Mouse (Mus musculus): ENCODE data around the gene Rpl22. TPM values are rescaled to one million over a fixed set of nuclear protein-coding genes. Genes with fewer than 3 reads are reported as not detected.

The Rpl22 gene
- 164 and 185 TPM in 2 replicates for total RNA-seq (2014; rRNA removed)
- 156 and 176 TPM in 2 replicates for polyA plus RNA-seq (2015; fragmentation: Nextera tagmentation; extraction: Ambion mirVana)

DNA sequence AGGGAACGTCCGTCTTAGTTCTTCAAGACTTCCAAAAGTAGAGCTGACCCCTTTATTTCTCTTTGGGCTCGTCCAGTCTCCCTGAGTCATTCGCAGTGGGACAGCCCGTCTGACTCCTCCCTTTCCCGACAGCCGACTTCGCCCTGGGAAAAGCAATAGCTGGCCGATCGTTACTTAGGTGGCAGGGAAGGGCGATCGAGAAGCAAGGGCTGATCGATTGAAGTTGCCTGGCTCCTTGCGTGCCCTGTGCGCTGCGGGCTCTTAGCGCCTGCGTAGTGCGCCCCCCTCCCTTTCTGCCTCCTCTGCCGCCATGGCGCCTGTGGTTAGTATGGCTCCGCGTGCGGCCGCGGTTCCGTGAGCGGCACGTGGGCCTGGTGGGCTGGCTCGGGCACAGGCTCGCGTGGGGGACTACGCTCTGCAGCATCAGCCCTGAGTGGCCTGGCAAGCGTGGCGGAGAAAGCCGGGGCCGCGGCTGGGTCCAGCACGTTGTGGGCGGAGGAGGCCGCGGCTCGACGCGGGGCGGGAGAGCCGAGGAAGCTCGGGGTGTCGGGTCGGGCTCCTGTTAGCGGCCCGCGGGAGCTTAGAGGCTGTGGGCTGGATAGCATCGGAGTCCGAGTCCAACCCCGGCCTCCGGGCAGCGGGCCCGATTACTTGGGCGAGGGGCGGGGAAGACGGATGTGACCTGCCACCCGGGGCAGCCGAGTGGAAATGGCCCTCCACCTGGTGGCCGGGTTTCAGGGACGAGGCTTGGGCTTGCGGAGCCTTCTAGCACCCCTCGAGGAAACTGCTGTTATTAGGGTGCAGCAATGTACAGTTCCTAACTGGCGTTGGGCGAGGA lies at the start of gene Rpl22:
Gene Rpl22 (plus strand): TSS at position 169 of the 838 bp plus-strand sequence.
- H3K27me3 ChIP-seq (ENCODE audit: insufficient read depth, low read length) = no peaks in the 10 kb centered on the region
- no peaks in the 10 kb centered on the region for H3K9me3 ChIP-seq (ENCODE audit: low read length)
- H3K27ac ChIP-seq = peak within 1 kb of the TSS; percentile 79
- WGBS = under 1% methylated on average over 70 of the region's 70 CpGs
- DNase-seq (ENCODE audit: low spot score) (peak; percentile 97), ATAC-seq (peak; percentile 98)
- H3K4me3 ChIP-seq (ENCODE audit: low read length) = peak within 1 kb of the TSS; percentile 95
- H3K9ac ChIP-seq (replicated peaks; ENCODE audit: low read length) = peak within 1 kb of the TSS; percentile 90
- H3K4me2 ChIP-seq (ENCODE audit: low read depth, low read length) = peak within 1 kb of the TSS; percentile 81
- peaks cover 18% of the 10 kb centered on the region for H3K36me3 ChIP-seq (ENCODE audit: insufficient read depth, low read length)
- peak; percentile 59 for TF ChIP-seq CTCF (IDR thresholded peaks at IDR 0.05; ENCODE audit: low read depth)
- peaks cover 10% of the 10 kb centered on the region for H3K4me1 ChIP-seq (ENCODE audit: insufficient read depth, low read length)

DNA sequence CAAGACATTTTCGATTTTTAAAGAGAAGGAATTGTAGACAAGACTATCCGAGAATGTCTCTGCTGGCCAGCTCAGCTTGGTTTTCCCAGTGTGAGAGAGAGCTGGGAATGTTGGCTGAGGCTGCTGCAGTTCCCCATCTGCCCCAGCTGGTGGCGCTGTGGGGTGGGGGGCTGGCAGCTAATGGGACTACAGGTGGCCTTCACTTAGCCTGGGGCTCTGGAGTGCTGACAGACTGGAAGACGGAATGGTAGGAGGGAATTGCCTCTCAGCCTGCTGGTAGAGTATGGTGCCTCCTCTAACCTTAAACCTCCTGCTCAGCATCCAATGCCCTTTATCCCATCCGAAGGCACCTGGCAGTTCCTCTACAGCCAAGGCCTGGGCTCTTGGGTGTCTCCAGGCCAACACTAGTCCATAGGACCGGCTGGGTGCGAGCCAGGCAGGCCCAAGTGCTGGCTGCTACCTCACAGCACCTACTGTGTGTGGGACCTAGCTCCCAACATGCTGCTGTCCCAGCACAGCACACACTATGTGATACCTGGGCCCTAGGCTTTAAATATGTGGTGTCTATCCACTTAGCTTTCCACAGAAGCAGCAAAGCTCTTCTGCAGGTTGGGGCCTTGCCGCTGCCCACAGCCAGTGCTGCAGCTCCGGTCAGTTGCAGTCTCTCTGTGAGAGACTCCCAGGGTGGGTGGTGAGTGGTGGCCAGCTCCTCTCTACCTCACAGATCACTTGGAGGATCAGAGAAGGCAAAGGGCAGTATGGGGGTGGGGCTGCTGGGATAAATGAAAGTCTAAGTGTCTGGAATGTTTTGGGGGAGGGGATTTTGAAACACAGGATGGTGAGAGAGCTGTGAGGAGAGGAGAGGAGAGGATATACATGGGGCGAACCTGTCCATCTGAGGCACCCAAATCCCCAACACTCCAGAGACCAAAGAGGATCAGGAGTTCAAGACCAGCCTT lies 48.9 kb upstream of the Rpl22 start:
- TF ChIP-seq CTCF (IDR thresholded peaks at IDR 0.05; ENCODE audit: low read depth) = peak; percentile 88
- H3K27ac ChIP-seq = no peak overlapping the region
- no peak overlapping the region for H3K9ac ChIP-seq (replicated peaks; ENCODE audit: low read length)
- no peak for ATAC-seq
- no peak overlapping the region for H3K4me3 ChIP-seq (ENCODE audit: low read length)
- H3K4me2 ChIP-seq (ENCODE audit: low read depth, low read length) = no peak overlapping the region
- H3K36me3 ChIP-seq (ENCODE audit: insufficient read depth, low read length) = 0 out of 2 replicates have a peak, but pooled peaks cover 10% of the 10 kb centered on the region
- no peaks in the 10 kb centered on the region for H3K9me3 ChIP-seq (ENCODE audit: low read length)
- DNase-seq (ENCODE audit: low spot score) = peak; percentile 51
- 52% methylated on average over 10 of the region's 10 CpGs for WGBS
- H3K27me3 ChIP-seq (ENCODE audit: insufficient read depth, low read length) = peaks cover 12% of the 10 kb centered on the region
- H3K4me1 ChIP-seq (ENCODE audit: insufficient read depth, low read length) = peaks cover 10% of the 10 kb centered on the region

DNA sequence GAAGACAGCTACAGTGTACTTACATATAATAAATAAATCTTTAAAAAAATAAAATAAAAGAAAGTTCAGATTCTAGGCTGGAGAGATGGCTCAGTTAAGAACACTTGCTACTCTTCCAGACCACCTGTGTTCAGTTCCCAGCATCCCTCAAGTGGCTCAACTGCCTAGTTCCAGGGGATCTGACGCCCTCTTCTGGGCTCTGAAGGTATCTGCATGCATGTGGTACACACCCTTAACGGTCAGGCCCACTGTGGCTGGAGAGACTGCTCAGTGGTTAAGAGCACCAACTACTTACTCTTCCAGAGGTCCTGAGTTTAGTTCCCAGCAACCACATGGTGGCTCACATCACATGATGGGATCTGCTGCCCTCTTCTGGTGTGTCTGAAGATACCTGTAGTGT lies 47.6 kb upstream of the Rpl22 start:
- Histone ChIP-seq H3K4me3 (ENCODE audit: low read length) (no peak overlapping the region), H3K4me1 (ENCODE audit: insufficient read depth, low read length) (peaks cover 10% of the 10 kb centered on the region), H3K27me3 (ENCODE audit: insufficient read depth, low read length) (peaks cover 22% of the 10 kb centered on the region), H3K27ac (no peak overlapping the region), H3K9ac (replicated peaks; ENCODE audit: low read length) (no peak overlapping the region), H3K9me3 (ENCODE audit: low read length) (no peaks in the 10 kb centered on the region), H3K36me3 (ENCODE audit: insufficient read depth, low read length) (0 out of 2 replicates have a peak, but pooled peaks cover 10% of the 10 kb centered on the region), H3K4me2 (ENCODE audit: low read depth, low read length) (no peak overlapping the region)
- 71% methylated on average over 2 of the region's 2 CpGs for WGBS
- TF ChIP-seq CTCF (IDR thresholded peaks at IDR 0.05; ENCODE audit: low read depth) = peak; percentile 34; the same call in 1 of the 2 replicates
- no peak for ATAC-seq
- no peak for DNase-seq (ENCODE audit: low spot score)

DNA sequence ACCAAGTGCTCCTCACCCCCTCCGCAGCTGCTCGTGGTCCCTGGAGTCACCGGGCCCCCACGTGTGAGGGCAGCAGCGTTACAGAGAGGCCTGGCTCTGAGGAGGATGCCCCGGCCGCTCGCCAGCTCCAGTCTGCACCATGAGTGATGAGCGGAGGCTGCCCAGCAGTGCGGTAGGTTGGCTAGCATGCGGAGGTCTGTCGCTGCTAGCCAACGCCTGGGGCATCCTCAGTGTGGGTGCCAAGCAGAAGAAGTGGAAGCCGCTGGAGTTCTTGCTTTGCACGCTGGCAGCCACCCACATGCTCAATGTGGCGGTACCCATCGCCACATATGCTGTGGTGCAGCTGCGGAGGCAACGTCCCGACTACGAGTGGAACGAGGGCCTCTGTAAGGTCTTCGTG lies 46.6 kb upstream of the Rpl22 start:
- Histone ChIP-seq H3K4me2 (ENCODE audit: low read depth, low read length) (no peak overlapping the region), H3K27me3 (ENCODE audit: insufficient read depth, low read length) (peaks cover 22% of the 10 kb centered on the region), H3K9ac (replicated peaks; ENCODE audit: low read length) (no peak overlapping the region), H3K9me3 (ENCODE audit: low read length) (no peaks in the 10 kb centered on the region), H3K27ac (no peak overlapping the region), H3K4me3 (ENCODE audit: low read length) (no peak overlapping the region), H3K4me1 (ENCODE audit: insufficient read depth, low read length) (peaks cover 3% of the 10 kb centered on the region), H3K36me3 (ENCODE audit: insufficient read depth, low read length) (0 out of 2 replicates have a peak, but pooled peaks cover 10% of the 10 kb centered on the region)
- TF ChIP-seq CTCF (IDR thresholded peaks at IDR 0.05; ENCODE audit: low read depth) = no peak
- peak; percentile 71 for DNase-seq (ENCODE audit: low spot score)
- ATAC-seq = peak; percentile 44
- WGBS = 55% methylated on average over 23 of the region's 23 CpGs

DNA sequence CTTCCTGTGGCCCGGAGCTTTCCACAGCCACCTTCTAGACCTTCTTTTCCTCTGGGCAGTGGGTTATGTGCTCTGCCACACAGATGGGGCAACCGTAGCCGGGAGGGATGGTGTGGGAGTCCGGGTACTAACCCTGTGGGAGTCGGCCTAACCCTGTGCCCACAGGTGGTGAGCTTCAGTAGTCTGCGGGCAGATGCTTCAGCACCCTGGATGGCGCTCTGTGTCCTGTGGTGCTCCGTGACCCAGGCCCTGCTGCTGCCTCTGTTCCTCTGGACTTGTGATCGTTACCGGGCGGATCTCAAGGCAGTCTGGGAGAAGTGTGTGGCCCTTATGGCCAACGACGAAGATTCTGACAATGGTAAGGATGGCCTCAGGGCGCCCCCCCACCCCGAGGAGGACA lies 43.9 kb upstream of the Rpl22 start:
- TF ChIP-seq CTCF (IDR thresholded peaks at IDR 0.05; ENCODE audit: low read depth) = no peak
- Histone ChIP-seq H3K4me3 (ENCODE audit: low read length) (no peak overlapping the region), H3K9me3 (ENCODE audit: low read length) (no peaks in the 10 kb centered on the region), H3K27ac (no peak overlapping the region), H3K36me3 (ENCODE audit: insufficient read depth, low read length) (0 out of 2 replicates have a peak, but pooled peaks cover 10% of the 10 kb centered on the region), H3K27me3 (ENCODE audit: insufficient read depth, low read length) (peaks cover 33% of the 10 kb centered on the region), H3K9ac (replicated peaks; ENCODE audit: low read length) (no peak overlapping the region), H3K4me2 (ENCODE audit: low read depth, low read length) (no peak overlapping the region), H3K4me1 (ENCODE audit: insufficient read depth, low read length) (peaks cover 10% of the 10 kb centered on the region)
- ATAC-seq (no peak), DNase-seq (ENCODE audit: low spot score) (no peak)
- 63% methylated on average over 15 of the region's 15 CpGs for WGBS

DNA sequence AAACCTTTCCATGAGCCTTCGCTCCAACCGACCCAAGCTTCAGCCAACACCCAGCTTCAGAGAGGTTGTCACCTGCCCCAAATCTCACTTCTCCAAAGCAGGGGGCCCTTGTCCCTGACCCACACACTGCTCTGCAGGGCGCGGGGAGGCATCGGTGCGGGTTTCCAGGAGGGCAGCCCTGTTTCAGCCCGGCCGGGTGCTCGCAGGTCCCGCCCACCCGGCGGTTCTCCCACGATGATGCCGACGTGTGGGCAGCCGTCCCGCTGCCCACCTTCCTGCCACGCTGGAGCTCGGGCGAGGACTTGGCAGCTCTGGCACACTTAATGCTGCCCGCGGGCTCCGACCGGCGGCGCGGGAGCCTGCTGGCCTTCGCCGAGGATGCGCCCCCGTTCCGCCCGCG lies 42.8 kb upstream of the Rpl22 start:
- Histone ChIP-seq H3K9me3 (ENCODE audit: low read length) (no peaks in the 10 kb centered on the region), H3K4me2 (ENCODE audit: low read depth, low read length) (peak overlapping the region; percentile 45), H3K9ac (replicated peaks; ENCODE audit: low read length) (peak overlapping the region; percentile 31; the same call in 1 of the 2 replicates), H3K4me3 (ENCODE audit: low read length) (peak overlapping the region; percentile 27), H3K4me1 (ENCODE audit: insufficient read depth, low read length) (peaks cover 10% of the 10 kb centered on the region), H3K27me3 (ENCODE audit: insufficient read depth, low read length) (peaks cover 38% of the 10 kb centered on the region), H3K36me3 (ENCODE audit: insufficient read depth, low read length) (0 out of 2 replicates have a peak, but pooled peaks cover 10% of the 10 kb centered on the region), H3K27ac (no peak overlapping the region)
- no peak for DNase-seq (ENCODE audit: low spot score)
- ATAC-seq = no peak
- 25% methylated on average over 19 of the region's 34 CpGs for WGBS
- no peak for TF ChIP-seq CTCF (IDR thresholded peaks at IDR 0.05; ENCODE audit: low read depth)

Data from hindbrain, postnatal 0 days (tissue).